Mouse (Mus musculus): ENCODE data around the gene Mtnr1a. TPM values are rescaled to one million over a fixed set of nuclear protein-coding genes. Genes with fewer than 3 reads are reported as not detected.
"Not testable (repeated sequence)": the region's sequence is repeated elsewhere in the genome, so short reads cannot be mapped to it uniquely, and the experiment has no call there.

Gene Mtnr1a
- not detected for total RNA-seq (2021)

DNA sequence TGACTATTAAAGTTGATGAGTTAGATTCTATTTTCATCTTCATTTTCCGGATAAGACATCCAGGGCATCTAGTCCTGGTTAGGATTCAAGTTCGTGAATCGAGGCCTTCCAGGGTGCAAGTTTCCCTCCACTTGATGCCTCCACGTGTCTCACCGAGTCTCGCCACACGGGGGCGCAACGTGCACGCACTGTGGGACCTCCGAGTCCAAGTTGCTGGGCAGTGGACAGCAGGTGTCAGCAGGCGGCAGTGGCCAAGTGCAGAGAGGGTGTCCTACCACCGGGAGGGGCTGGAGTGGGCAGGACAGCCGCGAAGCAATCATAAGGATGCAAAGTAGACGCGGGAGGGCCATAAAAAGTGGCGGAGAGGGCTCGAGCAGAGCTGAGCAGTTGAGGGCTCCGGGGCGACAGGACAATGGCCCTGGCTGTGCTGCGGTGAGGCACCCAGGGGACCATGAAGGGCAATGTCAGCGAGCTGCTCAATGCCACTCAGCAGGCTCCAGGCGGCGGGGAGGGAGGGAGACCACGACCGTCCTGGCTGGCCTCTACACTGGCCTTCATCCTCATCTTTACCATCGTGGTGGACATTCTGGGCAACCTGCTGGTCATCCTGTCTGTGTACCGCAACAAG, at the start of gene Mtnr1a:
Gene Mtnr1a (plus strand): TSS at position 379 of the 628 bp plus-strand sequence.
- peak; percentile 80 to 89 for DNase-seq
- intact Hi-C loops (cut with DNase I): loop anchor here (1.0 kb wide), 1 partner anchor 169 kb away; no protein-coding TSS in a partner anchor

DNA sequence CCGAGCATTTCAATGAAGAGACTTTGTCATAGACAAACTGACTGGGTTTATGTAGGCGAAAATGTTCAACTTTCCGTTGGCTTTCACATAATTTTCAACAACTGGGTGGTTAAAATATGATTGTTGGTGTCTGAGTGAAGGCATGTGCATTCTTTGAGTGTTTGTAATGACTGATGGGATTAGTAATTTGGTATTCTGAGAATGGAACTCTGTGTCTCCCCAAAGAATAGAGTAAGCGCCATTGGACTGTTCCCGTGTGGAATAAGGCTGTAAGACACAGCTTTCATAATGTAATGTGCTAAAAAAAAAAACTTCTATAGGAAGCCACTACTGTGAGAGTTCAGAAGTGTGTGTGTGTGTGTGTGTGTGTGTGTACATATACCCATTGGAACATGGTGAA, 49.7 kb upstream of the Mtnr1a start:
- DNase-seq: no peak
- intact Hi-C loops (cut with DNase I): no loop called here

GRCm38 (mm10) chr8:45021171-45021570, 47.8 kb upstream of the Mtnr1a start:
- intact Hi-C loops (cut with DNase I): no loop called here
- DNase-seq: no peak

DNA sequence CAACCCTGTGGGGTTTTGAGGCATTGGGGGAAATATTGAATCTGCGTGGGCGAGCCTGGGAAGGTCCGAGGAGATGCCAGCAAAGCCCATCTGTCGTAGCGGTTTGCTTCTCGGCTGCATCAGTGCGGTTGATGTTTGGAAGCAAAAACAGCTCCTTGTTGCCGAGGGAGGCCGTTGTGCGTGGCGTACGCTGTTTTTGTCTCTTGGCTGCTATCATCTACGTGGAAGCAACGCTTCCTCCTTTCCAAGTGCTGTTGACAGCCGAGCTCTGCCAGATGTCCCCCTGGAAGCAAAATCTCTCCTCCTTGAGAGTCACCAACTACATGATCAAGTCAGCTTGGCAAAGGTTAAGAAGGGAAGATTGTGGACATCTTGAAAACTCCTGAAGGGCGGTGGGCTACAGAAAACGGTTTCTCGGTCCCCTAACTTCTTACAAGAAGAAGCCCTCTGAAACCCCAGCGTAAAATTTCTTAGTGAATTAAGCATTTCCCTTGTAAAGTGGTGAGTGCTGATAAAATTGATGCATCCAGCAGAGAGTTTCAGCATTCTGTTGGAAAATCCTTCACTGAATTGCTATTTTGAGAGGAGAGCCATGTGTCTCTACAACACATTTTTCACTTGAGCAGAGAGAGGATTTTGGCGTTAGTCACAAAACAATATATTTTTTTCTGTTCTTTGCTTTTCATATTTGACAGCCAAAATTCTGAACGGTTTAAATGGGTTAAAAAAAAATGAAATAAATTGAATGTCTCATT, 46.8 kb upstream of the Mtnr1a start:
- intact Hi-C loops (cut with DNase I): no loop called here
- DNase-seq: peak in 1 of 2 experiments; percentile 13

GRCm38 (mm10) chr8:45028081-45028497, 40.8 kb upstream of the Mtnr1a start:
- intact Hi-C loops (cut with DNase I): no loop called here
- no peak for DNase-seq

DNA sequence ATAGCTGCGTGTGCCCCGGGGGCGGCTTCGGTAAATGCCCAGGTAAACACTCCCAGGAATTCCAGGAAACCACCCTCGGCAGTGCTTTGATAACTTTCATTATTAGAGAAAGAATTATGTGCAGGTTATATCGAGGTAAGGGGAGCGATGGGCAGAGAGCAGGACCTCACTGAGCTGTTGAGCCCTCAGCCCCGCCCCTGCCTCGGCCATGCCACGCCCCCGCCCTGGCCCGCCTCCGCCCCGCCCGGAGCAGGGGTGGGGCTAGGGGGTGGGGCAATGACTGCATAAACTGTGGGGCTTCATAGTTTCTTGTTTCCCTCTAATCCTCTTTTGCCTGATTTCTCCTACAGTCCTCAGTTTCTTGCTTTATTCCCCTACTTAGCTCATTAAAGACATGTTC, 30.6 kb upstream of the Mtnr1a start:
- DNase-seq: no peak
- intact Hi-C loops (cut with DNase I): no loop called here

DNA sequence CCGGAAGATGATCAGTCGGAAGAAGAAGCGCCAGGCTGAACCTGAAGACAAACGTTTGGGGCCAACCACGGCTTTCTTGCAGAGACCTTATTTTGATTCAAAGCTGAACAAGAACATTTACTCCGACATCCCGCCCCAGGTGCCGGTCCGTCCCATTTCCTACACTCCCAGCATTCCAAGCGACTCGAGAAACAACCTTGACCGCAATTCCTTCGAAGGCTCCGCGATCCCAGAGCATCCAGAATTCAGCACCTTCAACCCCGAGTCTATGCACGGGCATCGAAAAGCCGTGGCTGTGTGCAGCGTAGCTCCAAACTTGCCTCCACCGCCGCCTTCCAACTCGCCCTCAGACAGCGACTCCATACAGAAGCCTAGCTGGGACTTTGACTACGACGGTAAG, 24.8 kb upstream of the Mtnr1a start:
- intact Hi-C loops (cut with DNase I): no loop called here
- no peak for DNase-seq

- intact Hi-C loops (cut with DNase I): loop anchor here (5.0 kb wide), 1 partner anchor 187 kb away; no protein-coding TSS in a partner anchor
- DNase-seq: no peak
Measured at GRCm38 (mm10) chr8:45050451-45050850, 18.5 kb upstream of the Mtnr1a start.

GRCm38 (mm10) chr8:45051236-45051635, 17.7 kb upstream of the Mtnr1a start:
- intact Hi-C loops (cut with DNase I): loop anchor here (5.0 kb wide), 1 partner anchor 186 kb away; no protein-coding TSS in a partner anchor
- DNase-seq: no peak

DNA sequence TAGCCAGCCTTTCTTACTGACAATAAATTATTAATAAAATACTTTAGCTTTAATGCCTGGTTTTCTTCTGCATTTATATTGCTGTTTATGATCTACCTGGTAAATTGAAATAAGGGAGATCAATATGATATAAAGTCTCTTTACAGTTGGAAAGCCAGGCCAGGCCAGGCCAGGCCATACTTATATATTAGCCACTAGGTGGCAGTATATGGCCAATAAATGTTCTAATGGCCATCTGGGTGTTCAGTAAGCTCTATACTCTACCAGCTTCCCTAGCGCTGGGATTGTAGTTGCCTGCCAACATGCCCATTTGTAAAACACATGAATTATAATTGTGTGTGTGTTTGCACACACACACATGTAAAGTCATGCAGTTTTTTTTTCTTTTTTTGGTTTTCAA, 16.7 kb upstream of the Mtnr1a start:
- intact Hi-C loops (cut with DNase I): loop anchor here (5.0 kb wide), 1 partner anchor 185 kb away; no protein-coding TSS in a partner anchor
- DNase-seq: no peak

- DNase-seq: no peak
- intact Hi-C loops (cut with DNase I): loop anchor here (5.0 kb wide), 1 partner anchor 185 kb away; no protein-coding TSS in a partner anchor
Measured at GRCm38 (mm10) chr8:45052618-45053017, 16.3 kb upstream of the Mtnr1a start.

GRCm38 (mm10) chr8:45055500-45055899, 13.4 kb upstream of the Mtnr1a start:
- DNase-seq: no peak
- intact Hi-C loops (cut with DNase I): no loop called here

GRCm38 (mm10) chr8:45056810-45057209, 12.1 kb upstream of the Mtnr1a start:
- intact Hi-C loops (cut with DNase I): no loop called here
- no peak for DNase-seq

GRCm38 (mm10) chr8:45060083-45060482, 8.9 kb upstream of the Mtnr1a start:
- no peak for DNase-seq
- intact Hi-C loops (cut with DNase I): no loop called here

- intact Hi-C loops (cut with DNase I): no loop called here
- no peak for DNase-seq
Measured at GRCm38 (mm10) chr8:45062311-45062710, 6.6 kb upstream of the Mtnr1a start.

- intact Hi-C loops (cut with DNase I): no loop called here
- no peak for DNase-seq
Measured at GRCm38 (mm10) chr8:45062982-45063924, 5.7 kb upstream of the Mtnr1a start.

GRCm38 (mm10) chr8:45064197-45064869, 4.6 kb upstream of the Mtnr1a start:
- DNase-seq: no peak
- intact Hi-C loops (cut with DNase I): no loop called here

GRCm38 (mm10) chr8:45065391-45065790, 3.5 kb upstream of the Mtnr1a start:
- intact Hi-C loops (cut with DNase I); DNase-seq: not testable (repeated sequence)

GRCm38 (mm10) chr8:45070949-45071348, 2.0 kb downstream of the Mtnr1a start:
- no peak for DNase-seq
- intact Hi-C loops (cut with DNase I): no loop called here

DNA sequence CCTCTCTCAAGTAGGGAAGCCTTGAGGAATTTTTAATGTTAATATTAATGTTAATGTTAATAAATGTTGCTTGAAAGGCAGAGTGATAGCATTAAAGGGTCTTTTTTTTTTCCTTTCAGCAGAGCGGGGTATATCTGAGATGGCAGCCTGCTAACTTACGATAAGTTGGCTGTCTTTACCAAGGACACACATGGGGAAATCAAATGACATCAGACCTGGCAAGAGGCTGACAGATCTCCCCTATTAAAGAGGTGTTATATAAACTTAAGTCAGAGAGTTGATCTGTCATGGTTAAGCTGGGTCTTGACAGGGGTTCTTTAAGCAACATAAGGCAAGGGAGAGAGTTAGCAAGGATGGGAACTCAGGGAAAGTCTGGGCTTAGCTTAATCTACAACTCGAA, 11.9 kb downstream of the Mtnr1a start:
- intact Hi-C loops (cut with DNase I): no loop called here
- no peak for DNase-seq
